Mouse (Mus musculus) bone marrow, adult 2 months (tissue): ENCODE measurements around the gene Scaf4.

ENCODE experiments used
- CTCF ChIP-seq: fragments of 200-500 bp; IDR thresholded peaks from 2 replicates; pipeline ENCODE4 v1.5.1; 2011; ENCODE audit warnings: low read length, control low read depth; ENCODE audit not compliant: control insufficient read depth, insufficient read depth
- POLR2A ChIP-seq: fragments of 200-500 bp; IDR thresholded peaks from 2 replicates; pipeline ENCODE4 v1.6.1; 2011; ENCODE audit warnings: low read depth, mild to moderate bottlenecking, control low read depth, low read length, borderline replicate concordance; ENCODE audit not compliant: control insufficient read depth

DNA sequence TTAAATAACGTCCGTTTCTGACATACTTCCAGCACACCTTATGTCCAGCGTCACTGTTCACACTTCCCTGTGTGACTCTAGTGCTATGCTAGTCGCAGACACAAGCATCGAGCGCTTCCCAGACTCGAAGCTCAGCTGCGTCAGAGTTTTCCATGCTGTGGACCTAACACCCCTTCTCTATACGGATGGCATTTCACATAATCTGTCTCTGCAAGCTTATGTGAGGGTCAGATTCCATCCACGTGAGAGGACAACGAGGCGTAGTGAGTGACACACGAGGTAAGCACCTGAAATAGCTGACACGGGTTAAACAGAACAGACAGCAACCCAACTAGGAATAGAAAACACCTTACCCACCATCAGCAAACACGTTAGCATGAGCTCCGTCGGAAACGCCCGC lies 82.2 kb downstream of the Scaf4 start:
- no peak for TF ChIP-seq CTCF
- TF ChIP-seq POLR2A = no peak
